ENCODE assay signal across 29 mouse cellular contexts in genomic region chr2:178795841-178796240, GRCm38 (mm10).
DNase-seq lines count a peak whose midpoint lies in the region; ATAC-seq and TF ChIP-seq lines count a peak whose summit lies in the region.
"Had no signal": no experiment of that assay in that cellular context is flagged by ENCODE, and none has a peak within 500 bp of the region (broad histone marks: within the 10 kb centered on the region; RNA-seq: fewer than 3 reads in every experiment).

No protein-coding gene starts in this region.

- ATAC-seq in stomach, postnatal 0 days (ENCODE audit: low FRiP score, low TSS enrichment): 0 out of 2 replicates have a peak, but pooled peaks have one; percentile 26
- ATAC-seq: hindbrain, embryonic 16.5 days; Patski had no signal

- H3K4me2 ChIP-seq in stomach, postnatal 0 days (replicated peaks; ENCODE audit: low read depth): no peak overlapping the region
- H3K4me2 ChIP-seq: embryonic facial prominence, embryonic 15.5 days; forebrain, embryonic 12.5 days; heart, embryonic 13.5 days; limb, embryonic 12.5 days; liver, embryonic 15.5 days; lung, embryonic 14.5 days; midbrain, embryonic 11.5 days; neural tube, embryonic 13.5 days had no signal

- DNase-seq in embryo, embryonic 10.5 days (ENCODE audit: low spot score): peak; percentile 42
- DNase-seq in embryo, embryonic 11 days: no peak
- DNase-seq in heart, adult 9 months (ENCODE audit: low spot score in 2 of 2): peak; percentile 19 to 24
- no peak for DNase-seq in heart, adult 8-10 months (ENCODE audit: low spot score)
- DNase-seq in retina, adult 2 months (ENCODE audit: low read depth, low spot score): peak; percentile 13
- no peak for DNase-seq in stomach, postnatal 0 days (ENCODE audit: low spot score)
- no peak for DNase-seq in right cerebral cortex, postnatal 36 days (ENCODE audit: low spot score in 2 of 2)
- DNase-seq: adrenal gland, postnatal 10 days; cerebellum, adult 8-10 months; cerebellum, postnatal 25 days; kidney, adult 18-20 months; kidney, postnatal 36 days; lung, embryonic 14.5 days; lung, postnatal 14 days; thymus, adult 18-20 months; thymus, postnatal 25 days had no signal

- TF ChIP-seq CTCF in stomach, postnatal 0 days (IDR thresholded peaks at IDR 0.05; ENCODE audit: low read depth): no peak

- no peaks in the 10 kb centered on the region for H3K36me3 ChIP-seq in stomach, postnatal 0 days (ENCODE audit: control insufficient read depth, insufficient read depth, low read length)
- H3K36me3 ChIP-seq: embryonic facial prominence, embryonic 15.5 days; forebrain, embryonic 12.5 days; G1E; heart, embryonic 13.5 days; limb, embryonic 12.5 days; liver, embryonic 15.5 days; neural tube, embryonic 13.5 days had no signal

- no peak overlapping the region for H3K4me3 ChIP-seq in stomach, postnatal 0 days (ENCODE audit: low read depth, low read length)
- H3K4me3 ChIP-seq: embryonic facial prominence, embryonic 15.5 days; forebrain, embryonic 12.5 days; heart, embryonic 13.5 days; layer of hippocampus, adult 2 months; left cerebral cortex, adult 2 months; limb, embryonic 12.5 days; liver, embryonic 15.5 days; myocyte; neural tube, embryonic 13.5 days had no signal

- no peaks in the 10 kb centered on the region for H3K9me3 ChIP-seq in stomach, postnatal 0 days (ENCODE audit: control insufficient read depth, low read length)
- H3K9me3 ChIP-seq: embryonic facial prominence, embryonic 15.5 days; forebrain, embryonic 12.5 days; heart, embryonic 13.5 days; liver, embryonic 15.5 days; neural tube, embryonic 13.5 days had no signal

- no peak for TF ChIP-seq EP300 in stomach, postnatal 0 days (optimal IDR thresholded peaks at IDR 0.05)

- H3K4me1 ChIP-seq in stomach, postnatal 0 days (replicated peaks; ENCODE audit: control insufficient read depth, insufficient read depth): no peaks in the 10 kb centered on the region
- H3K4me1 ChIP-seq: embryonic facial prominence, embryonic 15.5 days; forebrain, embryonic 12.5 days; heart, embryonic 13.5 days; limb, embryonic 12.5 days; liver, embryonic 15.5 days; neural tube, embryonic 13.5 days had no signal

- WGBS in stomach, postnatal 0 days: 37% methylated on average over 3 of the region's 3 CpGs

- no peak overlapping the region for H3K27ac ChIP-seq in stomach, postnatal 0 days (replicated peaks)
- H3K27ac ChIP-seq: embryonic facial prominence, embryonic 15.5 days; forebrain, embryonic 12.5 days; heart, embryonic 13.5 days; layer of hippocampus, adult 2 months; left cerebral cortex, adult 2 months; limb, embryonic 12.5 days; liver, embryonic 15.5 days; neural tube, embryonic 13.5 days had no signal

- no peak overlapping the region for H3K9ac ChIP-seq in stomach, postnatal 0 days (ENCODE audit: low read length)
- H3K9ac ChIP-seq: embryonic facial prominence, embryonic 15.5 days; forebrain, embryonic 12.5 days; heart, embryonic 13.5 days; limb, embryonic 12.5 days; liver, embryonic 15.5 days; lung, embryonic 14.5 days; neural tube, embryonic 13.5 days had no signal

- no peaks in the 10 kb centered on the region for H3K27me3 ChIP-seq in stomach, postnatal 0 days (ENCODE audit: control insufficient read depth, insufficient read depth, low read length)
- H3K27me3 ChIP-seq: embryonic facial prominence, embryonic 15.5 days; forebrain, embryonic 12.5 days; heart, embryonic 13.5 days; limb, embryonic 12.5 days; liver, embryonic 15.5 days; neural tube, embryonic 13.5 days; Patski had no signal

Comparison
In these comparisons a context has a peak if more than half of its experiments do, and no peak if none do; other contexts are left out.
1. DNase-seq: peak in embryo, embryonic 10.5 days (single experiment), heart, adult 9 months (2 of 2) and retina, adult 2 months (single experiment); none in embryo, embryonic 11 days (single experiment), heart, adult 8-10 months (single experiment), stomach, postnatal 0 days (single experiment) and right cerebral cortex, postnatal 36 days (0 of 2).